Mouse (Mus musculus): ENCODE measurements at regions not wholly inside any gene's neighbourhood (a gene's known extent, or its start where the extent isn't known, plus 50 kb on each side); places are given as distances from the start of the nearest gene placed in this dataset.

DNA sequence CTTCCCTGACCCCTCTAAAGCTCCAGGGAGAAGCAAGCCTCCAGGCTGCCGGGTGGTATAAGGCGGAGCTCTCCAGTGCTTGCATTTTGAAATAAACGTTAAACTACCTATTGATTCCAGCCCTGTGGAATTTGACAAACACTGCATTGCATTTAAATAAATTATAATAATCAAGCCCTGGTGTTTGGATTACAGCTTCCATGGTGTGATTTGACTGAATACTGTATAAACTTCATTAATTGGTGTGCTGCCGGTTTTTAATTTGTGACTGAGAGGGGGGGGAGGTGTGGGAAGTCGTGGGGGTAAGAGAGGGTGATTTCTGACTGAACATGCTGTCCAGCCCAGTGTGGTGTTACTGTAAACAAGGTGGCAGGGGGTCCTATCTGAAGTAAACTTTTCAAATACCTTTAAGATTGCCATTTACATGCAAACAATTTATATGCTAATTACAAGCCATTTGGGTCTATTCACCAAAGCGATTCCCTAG lies 282.9 kb upstream of the Irx2 start:
- no peak for TF ChIP-seq CTCF (IDR thresholded peaks at IDR 0.05; ENCODE audit: low read depth)
- no peak overlapping the region for H3K27ac ChIP-seq
- no peak for DNase-seq (ENCODE audit: low spot score)
- ATAC-seq, result no peak
- H3K4me2 ChIP-seq (ENCODE audit: low read depth, low read length), result peak overlapping the region; percentile 23; the same call in 1 of the 2 replicates
- WGBS, result 9% methylated on average over 6 of the region's 6 CpGs
- H3K9me3 ChIP-seq (ENCODE audit: low read length), result no peaks in the 10 kb centered on the region
- H3K36me3 ChIP-seq (ENCODE audit: insufficient read depth, low read length), result no peaks in the 10 kb centered on the region
- H3K4me1 ChIP-seq (ENCODE audit: insufficient read depth, low read length), result no peaks in the 10 kb centered on the region
- no peak overlapping the region for H3K4me3 ChIP-seq (ENCODE audit: low read length)
- no peaks in the 10 kb centered on the region for H3K27me3 ChIP-seq (ENCODE audit: insufficient read depth, low read length)
- H3K9ac ChIP-seq (replicated peaks; ENCODE audit: low read length), result no peak overlapping the region

DNA sequence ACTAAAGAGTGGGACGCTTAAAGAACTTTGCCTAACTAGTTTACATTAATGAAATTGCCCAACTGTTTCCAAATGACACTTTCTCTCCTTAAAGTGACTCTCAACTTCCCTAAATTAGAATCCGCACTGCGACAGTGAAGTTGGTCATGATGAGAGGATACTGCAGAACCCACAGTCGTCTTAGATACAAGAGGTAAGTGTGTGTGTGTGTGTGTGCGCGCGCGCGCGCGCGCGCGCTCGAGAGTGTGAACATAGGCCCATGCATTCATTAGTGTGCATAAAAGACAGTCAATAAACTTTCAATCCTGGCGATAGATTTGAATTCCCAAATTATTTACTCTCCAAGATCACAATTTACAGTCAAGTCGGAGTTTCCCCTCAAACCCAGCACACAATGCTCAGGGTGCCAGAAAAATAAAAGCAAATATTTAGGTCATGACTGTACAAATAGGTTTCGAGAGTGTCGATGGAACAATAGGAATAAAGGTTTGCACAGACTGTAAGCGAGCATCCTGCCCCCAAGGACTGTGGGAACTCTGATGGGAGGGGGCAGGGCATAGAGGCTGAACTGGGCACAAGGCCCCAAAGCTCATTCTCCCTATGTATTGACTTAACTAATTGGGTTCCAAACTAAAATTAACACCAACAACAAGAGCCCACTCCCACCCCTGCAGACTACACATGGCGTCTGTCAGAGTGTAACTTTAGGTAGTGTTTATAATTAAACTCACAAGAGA lies 282.2 kb upstream of the Irx2 start:
- peak overlapping the region; percentile 23; the same call in 1 of the 2 replicates for H3K4me2 ChIP-seq (ENCODE audit: low read depth, low read length)
- no peak for TF ChIP-seq CTCF (IDR thresholded peaks at IDR 0.05; ENCODE audit: low read depth)
- H3K36me3 ChIP-seq (ENCODE audit: insufficient read depth, low read length), result no peaks in the 10 kb centered on the region
- H3K4me3 ChIP-seq (ENCODE audit: low read length), result no peak overlapping the region
- H3K4me1 ChIP-seq (ENCODE audit: insufficient read depth, low read length), result no peaks in the 10 kb centered on the region
- H3K9me3 ChIP-seq (ENCODE audit: low read length), result no peaks in the 10 kb centered on the region
- DNase-seq (ENCODE audit: low spot score), result no peak
- no peak overlapping the region for H3K27ac ChIP-seq
- no peak overlapping the region for H3K9ac ChIP-seq (replicated peaks; ENCODE audit: low read length)
- WGBS, result 25% methylated on average over 21 of the region's 21 CpGs
- no peaks in the 10 kb centered on the region for H3K27me3 ChIP-seq (ENCODE audit: insufficient read depth, low read length)
- ATAC-seq, result no peak

DNA sequence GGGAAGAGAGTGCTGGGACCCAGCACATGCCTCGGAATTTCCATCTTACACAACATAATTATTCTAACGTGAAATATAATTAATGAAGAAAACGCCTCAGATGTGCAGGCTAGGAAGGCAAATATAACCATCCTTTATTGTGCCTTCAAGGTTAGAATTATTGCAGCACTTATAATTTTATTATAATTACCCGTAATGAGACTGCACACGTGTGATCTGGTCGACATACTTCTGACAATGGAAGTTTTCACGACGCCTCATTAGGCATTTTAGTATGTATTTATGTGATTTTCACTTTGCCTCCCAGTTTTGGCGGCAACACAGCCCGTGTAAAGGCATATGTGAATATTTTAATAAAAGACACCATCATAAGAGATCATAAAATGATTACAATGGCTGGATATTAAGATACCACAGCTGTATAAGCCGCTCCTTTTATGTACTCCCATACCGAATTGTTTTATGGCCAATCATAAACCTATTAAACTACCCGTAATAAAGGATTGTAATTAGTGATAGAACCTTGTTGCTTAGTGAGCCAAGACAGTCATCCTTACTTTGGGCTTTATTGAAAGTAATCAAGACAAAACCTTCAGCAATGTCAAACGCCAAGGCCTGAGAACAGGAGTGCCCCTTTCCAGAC lies 281.6 kb upstream of the Irx2 start:
- H3K9ac ChIP-seq (replicated peaks; ENCODE audit: low read length), result no peak overlapping the region
- 72% methylated on average over 14 of the region's 14 CpGs for WGBS
- no peak overlapping the region for H3K4me3 ChIP-seq (ENCODE audit: low read length)
- DNase-seq (ENCODE audit: low spot score) (no peak), ATAC-seq (no peak)
- no peaks in the 10 kb centered on the region for H3K9me3 ChIP-seq (ENCODE audit: low read length)
- H3K27me3 ChIP-seq (ENCODE audit: insufficient read depth, low read length), result no peaks in the 10 kb centered on the region; the same call in 1 of the 2 replicates
- no peaks in the 10 kb centered on the region for H3K36me3 ChIP-seq (ENCODE audit: insufficient read depth, low read length)
- TF ChIP-seq CTCF (IDR thresholded peaks at IDR 0.05; ENCODE audit: low read depth), result no peak
- H3K27ac ChIP-seq, result no peak overlapping the region
- no peaks in the 10 kb centered on the region for H3K4me1 ChIP-seq (ENCODE audit: insufficient read depth, low read length)
- H3K4me2 ChIP-seq (ENCODE audit: low read depth, low read length), result no peak overlapping the region

DNA sequence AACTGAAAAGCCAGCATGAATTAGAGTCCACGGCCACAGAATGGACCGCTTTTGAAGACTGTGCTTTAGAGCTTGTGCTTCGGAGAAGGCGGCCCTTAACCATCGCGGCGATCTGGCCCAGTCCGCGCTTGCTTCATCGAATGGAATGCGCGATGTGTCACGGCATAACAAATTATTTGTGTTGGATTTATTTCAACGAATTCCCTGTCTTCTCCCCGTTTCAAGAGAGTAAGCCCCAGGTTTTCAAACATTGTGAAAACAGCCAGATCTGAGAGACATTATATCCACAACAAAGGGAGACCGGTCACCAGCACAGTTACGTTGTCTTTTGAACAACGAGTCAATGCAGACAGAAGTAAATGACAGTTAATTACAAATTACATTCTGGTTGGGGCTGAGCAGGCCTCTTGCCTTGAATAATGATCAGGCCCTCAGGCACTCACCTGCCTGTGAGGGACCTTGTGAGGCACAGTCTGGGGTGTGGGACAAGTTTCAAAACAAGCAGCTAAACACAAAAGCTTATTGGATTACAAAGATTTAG lies 275.9 kb upstream of the Irx2 start:
- no peak overlapping the region for H3K27ac ChIP-seq
- H3K36me3 ChIP-seq (ENCODE audit: insufficient read depth, low read length), result no peaks in the 10 kb centered on the region
- H3K27me3 ChIP-seq (ENCODE audit: insufficient read depth, low read length), result no peaks in the 10 kb centered on the region; the same call in 1 of the 2 replicates
- peak overlapping the region; percentile 2; the same call in 1 of the 2 replicates for H3K4me2 ChIP-seq (ENCODE audit: low read depth, low read length)
- H3K4me1 ChIP-seq (ENCODE audit: insufficient read depth, low read length), result no peaks in the 10 kb centered on the region
- TF ChIP-seq CTCF (IDR thresholded peaks at IDR 0.05; ENCODE audit: low read depth), result no peak
- no peak overlapping the region for H3K4me3 ChIP-seq (ENCODE audit: low read length)
- DNase-seq (ENCODE audit: low spot score) (peak; percentile 34), ATAC-seq (0 out of 2 replicates have a peak, but pooled peaks have one; percentile 53)
- WGBS, result 28% methylated on average over 18 of the region's 18 CpGs
- no peak overlapping the region for H3K9ac ChIP-seq (replicated peaks; ENCODE audit: low read length)
- H3K9me3 ChIP-seq (ENCODE audit: low read length), result no peaks in the 10 kb centered on the region

- H3K4me3 ChIP-seq (ENCODE audit: low read length), result no peak overlapping the region
- ATAC-seq (no peak), DNase-seq (ENCODE audit: low spot score) (no peak)
- no peaks in the 10 kb centered on the region; the same call in 1 of the 2 replicates for H3K27me3 ChIP-seq (ENCODE audit: insufficient read depth, low read length)
- H3K9me3 ChIP-seq (ENCODE audit: low read length), result no peaks in the 10 kb centered on the region
- no peak for TF ChIP-seq CTCF (IDR thresholded peaks at IDR 0.05; ENCODE audit: low read depth)
- H3K27ac ChIP-seq, result no peak overlapping the region
- no peaks in the 10 kb centered on the region for H3K4me1 ChIP-seq (ENCODE audit: insufficient read depth, low read length)
- no peaks in the 10 kb centered on the region for H3K36me3 ChIP-seq (ENCODE audit: insufficient read depth, low read length)
- WGBS, result 77% methylated on average over 1 of the region's 1 CpGs
- H3K9ac ChIP-seq (replicated peaks; ENCODE audit: low read length), result no peak overlapping the region
- no peak overlapping the region for H3K4me2 ChIP-seq (ENCODE audit: low read depth, low read length)
Measured at GRCm38 (mm10) chr13:72355297-72355696, 273.3 kb upstream of the Irx2 start.

- no peaks in the 10 kb centered on the region for H3K9me3 ChIP-seq (ENCODE audit: low read length)
- H3K27me3 ChIP-seq (ENCODE audit: insufficient read depth, low read length), result no peaks in the 10 kb centered on the region; the same call in 1 of the 2 replicates
- no peaks in the 10 kb centered on the region for H3K4me1 ChIP-seq (ENCODE audit: insufficient read depth, low read length)
- DNase-seq (ENCODE audit: low spot score) (no peak), ATAC-seq (no peak)
- 67% methylated on average over 3 of the region's 3 CpGs for WGBS
- no peak for TF ChIP-seq CTCF (IDR thresholded peaks at IDR 0.05; ENCODE audit: low read depth)
- H3K4me2 ChIP-seq (ENCODE audit: low read depth, low read length), result no peak overlapping the region
- no peak overlapping the region for H3K27ac ChIP-seq
- H3K9ac ChIP-seq (replicated peaks; ENCODE audit: low read length), result no peak overlapping the region
- H3K36me3 ChIP-seq (ENCODE audit: insufficient read depth, low read length), result no peaks in the 10 kb centered on the region
- no peak overlapping the region for H3K4me3 ChIP-seq (ENCODE audit: low read length)
Measured at GRCm38 (mm10) chr13:72355821-72356220, 272.8 kb upstream of the Irx2 start.
